Mouse (Mus musculus) frontal cortex, postnatal 25 days (tissue): ENCODE data around the gene Rpf2.

Source experiments
- DNase-seq, 2 experiments: peaks; one replicate each; pipeline ENCODE4 v3.0.0; 2022; ENCODE audit warnings: low spot score in 2 of 2

Rpf2 gene

DNA sequence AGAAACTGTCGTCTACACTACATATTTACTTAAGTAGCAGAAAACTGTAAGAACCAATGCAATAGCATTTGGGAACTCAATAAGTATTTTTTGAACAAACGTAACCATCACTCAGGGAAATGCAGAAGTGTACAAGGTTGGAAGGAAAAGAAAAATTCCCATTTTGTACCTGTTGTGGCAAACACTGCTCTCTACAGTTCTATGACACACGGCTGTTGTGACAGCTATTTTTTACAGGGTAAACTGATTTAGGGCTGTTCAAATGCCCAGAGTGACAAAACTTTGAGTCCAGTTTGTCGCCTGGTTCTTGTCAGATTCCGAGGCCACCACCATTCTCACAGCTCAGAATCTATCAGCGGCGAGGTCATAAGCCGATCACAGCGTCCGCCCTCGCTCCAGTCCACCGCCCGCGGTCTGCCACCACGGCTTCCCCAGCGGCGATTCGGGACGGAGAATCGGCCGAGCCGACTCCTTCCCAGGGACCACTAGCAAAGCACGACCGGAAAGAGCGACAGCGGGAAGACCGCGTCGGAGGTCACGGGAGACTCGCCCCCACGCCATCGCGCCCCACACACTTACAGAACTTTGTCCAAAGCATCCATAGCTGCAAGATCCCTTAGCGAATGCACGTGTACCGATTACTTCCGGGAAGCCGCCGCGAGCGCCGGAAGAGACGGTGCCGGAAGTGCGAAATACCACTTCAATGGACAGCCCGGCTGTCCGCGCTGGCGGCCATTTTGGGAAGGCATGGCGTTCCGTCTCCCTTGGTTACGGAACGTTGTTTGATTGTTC, at the start of gene Rpf2:
Gene Rpf2 (minus strand): TSS at position 663 of the 792 bp plus-strand sequence.
- DNase-seq: peak; percentile 62 to 64

DNA sequence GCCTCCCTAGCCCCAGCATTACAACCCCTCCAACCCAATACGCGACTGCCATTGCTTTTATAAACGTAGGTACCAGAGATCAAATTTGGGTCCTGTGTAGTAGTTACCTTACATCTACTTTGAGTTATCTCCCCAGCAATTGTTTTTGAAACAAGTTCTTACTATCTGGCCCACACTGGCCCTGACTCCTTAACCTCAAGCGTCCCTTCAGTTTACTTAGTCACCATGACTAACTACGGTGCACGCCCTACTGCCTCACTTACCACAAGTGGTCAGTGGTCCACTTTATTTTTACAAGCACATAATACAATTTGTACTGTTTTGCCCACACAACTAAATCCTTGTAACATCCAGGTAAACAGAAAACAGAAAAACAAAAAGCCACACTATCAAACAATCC, 45.8 kb upstream of the Rpf2 start:
- DNase-seq: no peak

GRCm38 (mm10) chr10:40286767-40287166, 39.9 kb upstream of the Rpf2 start:
- no peak for DNase-seq

DNA sequence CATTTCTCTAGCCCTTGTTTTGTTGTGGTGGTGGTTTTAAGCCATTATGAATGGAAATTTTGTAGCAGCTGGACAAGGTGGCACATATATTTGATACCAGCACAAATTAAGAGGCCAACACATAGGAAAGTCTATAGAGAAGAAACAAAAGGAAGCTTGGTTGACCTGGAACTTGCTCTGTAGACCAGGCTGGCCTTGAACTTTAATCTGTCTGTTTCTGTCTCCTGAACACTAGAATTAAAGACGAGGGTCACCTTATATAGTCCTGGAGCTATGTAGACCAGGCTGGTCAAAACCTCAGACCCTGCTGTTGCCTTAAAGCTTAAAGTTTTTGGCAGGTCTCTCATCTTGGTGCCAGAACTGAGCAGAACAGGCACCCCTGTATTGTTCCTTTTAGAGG, 38.7 kb upstream of the Rpf2 start:
- DNase-seq: no peak

- no peak for DNase-seq
These were observed 38.2 kb upstream of the Rpf2 start for GRCm38 (mm10) chr10:40284997-40285396.

DNA sequence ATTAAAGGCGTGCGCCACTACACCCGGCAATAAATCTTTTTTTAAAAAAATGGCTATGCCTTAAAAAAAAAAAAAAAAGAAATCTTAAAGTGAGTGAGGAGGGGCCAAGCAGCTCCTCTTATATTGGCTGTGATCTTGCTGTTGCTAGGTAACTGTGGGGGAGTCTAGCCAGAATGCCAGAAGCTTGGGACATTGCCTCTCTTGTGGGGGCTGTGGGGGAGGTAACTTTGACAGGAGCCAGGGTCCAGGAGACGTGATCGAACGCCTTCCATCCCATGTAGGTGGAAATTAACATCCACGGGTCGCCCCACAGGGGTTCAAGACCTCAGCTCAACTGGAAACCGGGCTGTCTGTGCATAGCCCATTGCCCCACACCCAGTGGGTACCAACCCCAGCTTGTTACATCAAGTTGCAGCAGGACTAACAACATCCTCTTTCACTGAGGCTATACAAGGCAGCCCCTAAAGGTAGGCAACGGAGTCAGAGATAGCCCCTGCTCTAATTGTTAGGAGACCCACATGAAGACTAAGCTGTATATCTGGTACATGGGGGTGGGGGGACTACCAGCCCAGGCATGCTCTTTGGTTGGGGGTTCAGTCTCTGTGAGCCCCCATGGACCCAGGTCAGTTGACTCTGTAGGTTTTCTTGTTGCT, 37.5 kb upstream of the Rpf2 start:
- peak; percentile 10 to 17 for DNase-seq

DNA sequence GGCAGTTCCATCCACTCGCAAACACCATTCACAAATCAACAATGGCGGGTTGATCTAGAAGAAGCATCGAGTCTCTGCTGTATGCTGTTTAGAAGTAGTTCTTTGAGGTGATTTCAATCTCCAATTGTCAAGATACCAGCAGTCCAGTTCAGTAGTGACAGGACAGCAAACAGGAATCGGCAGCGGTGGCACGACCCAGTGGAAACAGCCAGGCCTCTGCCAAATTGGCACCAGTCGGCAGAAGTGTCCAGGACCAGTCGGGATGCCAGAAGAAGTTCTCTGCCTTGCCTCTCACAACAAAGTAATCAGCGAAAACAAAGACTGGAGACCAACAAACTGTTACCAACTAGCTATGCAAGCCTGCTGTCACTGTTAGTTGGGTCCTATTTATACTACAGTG, 36.8 kb upstream of the Rpf2 start:
- DNase-seq: no peak

GRCm38 (mm10) chr10:40281565-40281964, 34.7 kb upstream of the Rpf2 start:
- no peak for DNase-seq

DNA sequence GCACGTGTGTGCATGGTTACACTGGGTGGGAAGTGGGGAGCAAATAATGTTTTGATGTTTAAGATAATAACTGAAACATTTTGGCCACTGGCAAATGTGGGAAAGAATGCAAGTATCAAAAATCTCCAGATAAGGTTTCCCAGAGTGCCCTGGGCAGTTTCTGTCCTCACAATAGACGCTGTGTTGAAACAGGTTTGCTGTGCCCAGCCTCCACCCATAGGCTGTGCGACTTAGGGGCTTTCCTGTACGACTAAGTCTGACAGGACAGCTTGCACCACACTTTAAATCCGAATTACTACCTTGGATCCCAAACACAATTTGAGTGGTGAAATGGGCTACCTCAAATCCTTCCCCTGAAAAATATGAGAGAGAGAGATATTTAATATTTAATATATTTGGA, 31.5 kb upstream of the Rpf2 start:
- no peak for DNase-seq

- DNase-seq: no peak
These were observed 29.2 kb upstream of the Rpf2 start for GRCm38 (mm10) chr10:40275991-40276390.

- DNase-seq: no peak
These were observed 27.1 kb upstream of the Rpf2 start for GRCm38 (mm10) chr10:40273938-40274337.

GRCm38 (mm10) chr10:40271216-40271615, 24.4 kb upstream of the Rpf2 start:
- no peak for DNase-seq

- no peak for DNase-seq
These were observed 18.1 kb upstream of the Rpf2 start for GRCm38 (mm10) chr10:40264920-40265319.

DNA sequence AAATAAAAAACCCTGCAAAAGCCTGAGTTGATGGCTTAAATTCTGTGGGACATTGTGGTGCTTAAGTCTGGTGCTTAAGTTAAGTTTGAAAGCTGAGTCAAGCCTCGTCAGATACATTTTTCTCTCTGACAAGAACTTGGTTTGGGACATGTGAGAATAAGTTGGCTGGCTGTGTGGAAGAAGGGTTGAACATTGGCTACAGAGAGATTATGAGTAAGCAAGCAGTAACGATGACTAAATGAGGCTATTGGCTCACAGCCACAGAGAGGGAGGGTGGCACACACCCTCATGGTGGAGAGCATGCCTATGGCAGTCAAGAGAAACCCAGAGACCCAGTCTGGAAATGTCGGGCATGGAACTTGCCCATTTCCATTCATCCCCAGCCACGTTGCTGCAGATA, 16.9 kb upstream of the Rpf2 start:
- no peak for DNase-seq

- DNase-seq: no peak
These were observed 15.4 kb upstream of the Rpf2 start for GRCm38 (mm10) chr10:40262200-40262599.

DNA sequence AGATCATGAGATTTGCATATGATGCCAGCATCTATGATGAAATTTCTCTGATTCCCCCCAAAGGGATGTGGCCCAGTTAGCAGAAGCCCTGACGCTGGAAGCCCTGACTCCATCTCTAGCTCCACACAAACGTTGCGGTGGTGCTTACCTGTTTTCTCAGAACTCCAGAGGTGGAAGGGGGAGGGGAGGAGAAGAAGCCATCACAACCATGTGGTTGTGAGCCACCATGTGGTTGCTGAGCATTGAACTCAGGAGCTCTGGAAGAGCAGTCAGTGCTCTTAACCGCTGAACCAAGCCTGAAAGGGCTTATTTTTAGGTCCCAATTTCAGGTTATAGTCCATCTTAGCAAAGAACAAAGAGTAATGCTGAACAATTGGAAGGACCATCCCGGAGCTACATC, 13.5 kb upstream of the Rpf2 start:
- no peak for DNase-seq

GRCm38 (mm10) chr10:40259542-40259941, 12.7 kb upstream of the Rpf2 start:
- no peak for DNase-seq

- peak in 1 of 2 experiments; percentile 32 for DNase-seq
These were observed 12.1 kb upstream of the Rpf2 start for GRCm38 (mm10) chr10:40258976-40259375.

GRCm38 (mm10) chr10:40258401-40258966, 11.6 kb upstream of the Rpf2 start:
- DNase-seq: no peak

- peak; percentile 90 to 91 for DNase-seq
These were observed 10.8 kb upstream of the Rpf2 start, which contains the start of gene Gtf3c6 for GRCm38 (mm10) chr10:40257414-40258255. Gene Gtf3c6 (minus strand): TSS chr10:40258108.

GRCm38 (mm10) chr10:40256716-40257115, 9.9 kb upstream of the Rpf2 start:
- DNase-seq: peak in 1 of 2 experiments; percentile 8

DNA sequence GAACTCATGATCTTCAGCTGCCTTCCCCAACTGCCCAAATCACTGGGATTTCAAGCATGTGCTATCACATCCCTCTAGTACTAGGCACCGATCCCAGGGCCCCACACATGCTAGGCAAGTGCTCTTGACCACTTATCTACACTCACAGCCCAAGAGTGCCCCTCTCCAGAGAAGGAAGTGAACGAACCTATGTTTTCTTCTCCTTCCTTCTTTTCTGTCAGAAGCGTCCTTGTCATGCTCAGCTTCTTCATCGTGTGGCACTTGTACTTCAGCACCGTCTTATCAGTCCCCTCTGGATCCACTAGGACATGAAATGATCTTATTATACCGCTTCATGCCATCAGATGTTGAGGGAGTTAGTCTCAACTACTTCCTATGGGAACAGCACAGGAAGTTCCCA, 4.1 kb upstream of the Rpf2 start:
- DNase-seq: no peak
